Comparison of ENCODE assay signal across 22 mouse cellular contexts in genomic region chr16:29327910-29328309, GRCm38 (mm10). TPM values are rescaled to one million over a fixed set of nuclear protein-coding genes. Genes with fewer than 3 reads are reported as not detected.
A peak's percentile ranks its signal among the peaks of the same experiment; 100 is the strongest.
DNase-seq lines count a peak whose midpoint lies in the region; ATAC-seq lines count a peak whose summit lies in the region.
"Had no signal": no experiment of that assay in that cellular context is flagged by ENCODE, and none has a peak within 500 bp of the region (broad histone marks: within the 10 kb centered on the region; RNA-seq: fewer than 3 reads in every experiment).

No protein-coding gene starts in this region.

- no peak overlapping the region for H3K4me3 ChIP-seq in kidney, embryonic 14.5 days (ENCODE audit: low read length)
- H3K4me3 ChIP-seq in kidney, embryonic 16.5 days (ENCODE audit: low read length): no peak overlapping the region
- H3K4me3 ChIP-seq in embryonic facial prominence, embryonic 14.5 days (ENCODE audit: low read depth, low read length): no peak overlapping the region
- H3K4me3 ChIP-seq: embryonic facial prominence, embryonic 13.5 days; forebrain, embryonic 13.5 days; forebrain, embryonic 15.5 days had no signal

- no peaks in the 10 kb centered on the region for H3K9me3 ChIP-seq in kidney, embryonic 14.5 days (ENCODE audit: control insufficient read depth, low read length)
- no peaks in the 10 kb centered on the region for H3K9me3 ChIP-seq in kidney, embryonic 16.5 days (ENCODE audit: low read length)
- no peaks in the 10 kb centered on the region for H3K9me3 ChIP-seq in embryonic facial prominence, embryonic 14.5 days (ENCODE audit: control insufficient read depth, low read length)
- H3K9me3 ChIP-seq: embryonic facial prominence, embryonic 13.5 days; forebrain, embryonic 13.5 days; forebrain, embryonic 15.5 days had no signal

- ATAC-seq in kidney, embryonic 14.5 days (ENCODE audit: low FRiP score, low TSS enrichment): peak; percentile 86; the same call in 1 of the 2 replicates
- ATAC-seq in kidney, embryonic 16.5 days (ENCODE audit: low FRiP score, low TSS enrichment): peak; percentile 65; the same call in 1 of the 2 replicates
- peak; percentile 31; the same call in 1 of the 2 replicates for ATAC-seq in embryonic facial prominence, embryonic 14.5 days (ENCODE audit: low read depth)
- ATAC-seq: forebrain, embryonic 13.5 days; forebrain, embryonic 15.5 days; forebrain, postnatal 0 days had no signal

- no peak overlapping the region for H3K9ac ChIP-seq in kidney, embryonic 14.5 days (ENCODE audit: low read depth, low read length)
- H3K9ac ChIP-seq in kidney, embryonic 16.5 days (replicated peaks; ENCODE audit: low read length): no peak overlapping the region
- H3K9ac ChIP-seq in embryonic facial prominence, embryonic 14.5 days (ENCODE audit: low read depth, low read length): no peak overlapping the region
- H3K9ac ChIP-seq: embryonic facial prominence, embryonic 13.5 days; forebrain, embryonic 13.5 days; forebrain, embryonic 15.5 days; forebrain, postnatal 0 days had no signal

- DNase-seq in kidney, postnatal 10 days: no peak
- DNase-seq in kidney, postnatal 4 days: no peak
- peak; percentile 22 for DNase-seq in embryonic facial prominence, embryonic 14.5 days (ENCODE audit: low spot score)
- DNase-seq in lung, postnatal 14 days: no peak
- DNase-seq: adrenal gland, adult 2 months; adrenal gland, postnatal 10 days; adrenal gland, postnatal 25 days; cerebellum, adult 11 months; cerebellum, adult 18-20 months; cerebellum, adult 8-10 months; cerebellum, adult 9-11 months; cerebellum, postnatal 14 days; cerebellum, postnatal 36 days; embryo, embryonic 11 days; forebrain, postnatal 0 days had no signal

- H3K4me2 ChIP-seq in kidney, embryonic 14.5 days (replicated peaks; ENCODE audit: low read depth, low read length): no peak overlapping the region
- H3K4me2 ChIP-seq in kidney, embryonic 16.5 days (replicated peaks; ENCODE audit: low read depth, low read length): no peak overlapping the region
- H3K4me2 ChIP-seq in embryonic facial prominence, embryonic 14.5 days (ENCODE audit: low read depth, low read length): no peak overlapping the region
- H3K4me2 ChIP-seq: embryonic facial prominence, embryonic 13.5 days; forebrain, embryonic 13.5 days; forebrain, embryonic 15.5 days had no signal

- peaks cover 5% of the 10 kb centered on the region; the same call in 1 of the 2 replicates for H3K4me1 ChIP-seq in kidney, embryonic 14.5 days (ENCODE audit: control insufficient read depth, insufficient read depth, low read length)
- H3K4me1 ChIP-seq in kidney, embryonic 16.5 days (ENCODE audit: insufficient read depth, low read length): peaks cover 3% of the 10 kb centered on the region; the same call in 1 of the 2 replicates
- 0 out of 2 replicates have a peak, but pooled peaks cover 5% of the 10 kb centered on the region for H3K4me1 ChIP-seq in embryonic facial prominence, embryonic 14.5 days (ENCODE audit: control insufficient read depth, insufficient read depth, low read length)

- no peaks in the 10 kb centered on the region for H3K27me3 ChIP-seq in kidney, embryonic 14.5 days (ENCODE audit: control insufficient read depth, insufficient read depth, low read length)
- no peaks in the 10 kb centered on the region for H3K27me3 ChIP-seq in kidney, embryonic 16.5 days (ENCODE audit: insufficient read depth, low read length)
- H3K27me3 ChIP-seq in embryonic facial prominence, embryonic 14.5 days (replicated peaks; ENCODE audit: control insufficient read depth, insufficient read depth, low read length): no peaks in the 10 kb centered on the region
- H3K27me3 ChIP-seq: embryonic facial prominence, embryonic 13.5 days; forebrain, embryonic 13.5 days; forebrain, embryonic 15.5 days had no signal

- no peak overlapping the region for H3K27ac ChIP-seq in kidney, embryonic 14.5 days (ENCODE audit: low read depth, low read length)
- H3K27ac ChIP-seq in kidney, embryonic 16.5 days (ENCODE audit: low read length): no peak overlapping the region
- no peak overlapping the region for H3K27ac ChIP-seq in embryonic facial prominence, embryonic 14.5 days (replicated peaks; ENCODE audit: low read depth, low read length)
- H3K27ac ChIP-seq: embryonic facial prominence, embryonic 13.5 days; forebrain, embryonic 13.5 days; forebrain, embryonic 15.5 days had no signal

- WGBS in kidney, embryonic 14.5 days: 14% methylated on average over 3 of the region's 3 CpGs
- WGBS in kidney, embryonic 16.5 days: 16% methylated on average over 3 of the region's 3 CpGs
- 38% methylated on average over 3 of the region's 3 CpGs for WGBS in embryonic facial prominence, embryonic 14.5 days

- no peaks in the 10 kb centered on the region for H3K36me3 ChIP-seq in kidney, embryonic 14.5 days (ENCODE audit: control insufficient read depth, insufficient read depth, low read length)
- H3K36me3 ChIP-seq in kidney, embryonic 16.5 days (ENCODE audit: insufficient read depth, low read length): no peaks in the 10 kb centered on the region
- no peaks in the 10 kb centered on the region for H3K36me3 ChIP-seq in embryonic facial prominence, embryonic 14.5 days (ENCODE audit: control insufficient read depth, insufficient read depth, low read length)
- H3K36me3 ChIP-seq: embryonic facial prominence, embryonic 13.5 days; forebrain, embryonic 15.5 days had no signal

RNA-seq across cellular contexts. Expression of gene Atp13a5, which starts 50.6 kb away (rescaled TPM):
- not detected in 2 replicates for polyA plus RNA-seq in kidney, embryonic 14.5 days (2014; fragmentation: Nextera tagmentation; extraction: Ambion mirVana)
- 0.04 TPM in 1 of 2 replicates, not detected in the other for polyA plus RNA-seq in kidney, embryonic 16.5 days (2015; fragmentation: Nextera tagmentation; extraction: Ambion mirVana)
- polyA plus RNA-seq in embryonic facial prominence, embryonic 14.5 days (2014; fragmentation: Nextera tagmentation; extraction: Ambion mirVana): 0.87 and 1.0 TPM in 2 replicates
- polyA plus RNA-seq: adrenal gland, adult 2 months; C2C12; forebrain, embryonic 11.5 days had no signal

Comparison
In these comparisons a context has a peak if more than half of its experiments do, and no peak if none do; other contexts are left out.
1. ATAC-seq: peak in every context shown above with its lines; median percentile 86 in kidney, embryonic 14.5 days; 65 in kidney, embryonic 16.5 days; 31 in embryonic facial prominence, embryonic 14.5 days.